Mouse (Mus musculus): ENCODE measurements around the gene Olfr1510.
"Not testable (repeated sequence)": the region's sequence is repeated elsewhere in the genome, so short reads cannot be mapped to it uniquely, and the experiment has no call there.

The Olfr1510 gene

DNA sequence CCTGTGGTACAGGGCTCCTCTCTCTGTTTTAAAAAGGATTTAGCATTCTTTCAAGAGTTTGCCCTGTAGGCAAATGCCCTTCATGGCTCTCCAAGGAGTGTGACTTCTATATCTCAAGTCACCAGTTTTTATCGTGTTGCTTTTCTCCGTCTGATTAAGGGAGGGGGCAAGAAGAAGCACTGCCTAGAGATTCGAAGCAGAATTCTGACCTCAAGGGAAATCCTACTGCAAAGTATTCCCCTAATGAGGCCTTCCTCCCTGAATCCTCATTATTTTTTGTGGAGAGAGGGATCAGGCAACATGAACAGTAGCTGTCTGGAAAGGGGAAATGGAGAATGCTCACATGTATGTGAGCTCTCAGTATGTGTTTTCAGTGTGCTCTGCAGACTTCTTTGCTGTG lies at the start of gene Olfr1510:
Olfr1510 (minus strand) TSS at position 101 of the 400 bp plus-strand sequence.
- no peak for DNase-seq (ENCODE audit: low spot score)

DNA sequence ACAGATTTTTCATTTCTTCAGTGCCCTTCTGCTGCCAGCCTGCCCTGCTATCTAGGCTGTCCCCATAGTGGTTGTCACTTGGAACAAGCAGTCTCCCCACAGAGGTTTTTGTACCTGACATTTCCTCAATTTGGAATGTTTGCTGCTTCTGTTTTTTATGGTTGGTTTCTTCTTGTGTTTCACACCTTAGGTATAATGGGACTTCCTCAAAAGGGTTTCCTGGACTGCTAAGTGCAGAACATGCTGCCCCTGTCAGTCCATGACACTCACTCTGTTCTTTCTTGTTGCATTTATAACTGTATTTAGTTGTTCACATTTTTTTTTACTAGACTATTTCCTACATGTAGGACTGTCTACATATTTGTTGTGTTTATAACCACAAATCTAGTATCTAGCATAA lies 47.8 kb upstream of the Olfr1510 start:
- no peak for DNase-seq (ENCODE audit: low spot score)

DNA sequence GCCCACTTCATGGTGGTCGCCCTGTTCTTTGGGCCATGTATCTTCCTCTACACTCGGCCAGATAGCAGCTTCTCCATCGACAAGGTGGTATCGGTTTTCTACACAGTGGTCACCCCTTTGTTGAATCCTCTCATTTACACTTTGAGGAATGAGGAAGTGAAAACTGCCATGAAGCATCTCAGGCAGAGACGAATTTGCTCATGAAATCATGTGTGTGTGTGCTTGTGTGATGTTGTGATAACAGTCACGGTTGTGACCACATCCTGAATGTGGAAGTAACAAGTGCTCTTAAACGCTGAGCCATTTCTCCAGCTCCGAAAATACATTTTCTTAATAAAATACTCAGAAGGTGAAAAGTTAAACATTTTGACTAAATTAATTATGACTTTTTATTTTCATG lies 37.0 kb upstream of the Olfr1510 start:
- DNase-seq (ENCODE audit: low spot score) = no peak

DNA sequence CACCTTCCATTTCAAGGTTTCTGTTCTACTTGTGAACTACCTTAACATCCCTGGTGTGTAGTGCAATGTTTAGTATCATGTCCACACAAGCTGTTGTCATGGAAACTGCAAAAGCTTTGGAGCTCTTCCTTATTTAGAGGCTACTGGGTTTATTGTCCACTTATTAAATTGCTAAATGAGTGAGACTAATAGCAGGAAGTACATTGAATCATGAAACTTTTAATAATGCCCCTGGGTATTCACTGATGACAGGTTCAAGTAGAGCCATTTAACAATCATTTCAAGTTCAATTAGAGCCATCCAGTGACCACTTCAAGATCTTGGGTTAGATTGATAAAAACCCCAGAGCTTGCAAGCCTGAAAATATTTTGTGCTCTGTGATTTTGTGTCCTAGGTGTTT lies 28.5 kb upstream of the Olfr1510 start, which contains the start of gene Olfr1509:
Olfr1509 (plus strand) TSS at position 301 of the 400 bp plus-strand sequence.
- DNase-seq (ENCODE audit: low spot score) = no peak

DNA sequence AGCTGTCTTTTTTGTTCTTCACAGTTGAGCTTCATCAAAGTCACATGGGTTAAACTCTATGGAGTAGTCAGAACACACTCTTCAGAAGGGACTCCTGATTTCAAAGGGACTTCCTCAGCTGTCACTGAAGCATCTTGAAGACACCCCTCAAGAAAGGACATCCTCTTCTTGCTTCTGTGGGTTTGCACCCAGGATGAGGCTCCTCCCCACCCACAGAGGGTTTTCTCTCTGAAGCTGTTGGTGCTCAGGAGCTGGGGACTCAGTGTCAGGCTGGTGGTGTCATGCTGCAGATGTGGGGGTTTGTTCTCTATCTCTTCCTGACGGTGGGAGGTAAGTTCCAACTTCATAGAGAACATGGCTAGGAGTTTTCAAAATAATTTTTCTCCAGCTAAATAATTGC lies 13.5 kb upstream of the Olfr1510 start:
- DNase-seq (ENCODE audit: low spot score) = no peak

DNA sequence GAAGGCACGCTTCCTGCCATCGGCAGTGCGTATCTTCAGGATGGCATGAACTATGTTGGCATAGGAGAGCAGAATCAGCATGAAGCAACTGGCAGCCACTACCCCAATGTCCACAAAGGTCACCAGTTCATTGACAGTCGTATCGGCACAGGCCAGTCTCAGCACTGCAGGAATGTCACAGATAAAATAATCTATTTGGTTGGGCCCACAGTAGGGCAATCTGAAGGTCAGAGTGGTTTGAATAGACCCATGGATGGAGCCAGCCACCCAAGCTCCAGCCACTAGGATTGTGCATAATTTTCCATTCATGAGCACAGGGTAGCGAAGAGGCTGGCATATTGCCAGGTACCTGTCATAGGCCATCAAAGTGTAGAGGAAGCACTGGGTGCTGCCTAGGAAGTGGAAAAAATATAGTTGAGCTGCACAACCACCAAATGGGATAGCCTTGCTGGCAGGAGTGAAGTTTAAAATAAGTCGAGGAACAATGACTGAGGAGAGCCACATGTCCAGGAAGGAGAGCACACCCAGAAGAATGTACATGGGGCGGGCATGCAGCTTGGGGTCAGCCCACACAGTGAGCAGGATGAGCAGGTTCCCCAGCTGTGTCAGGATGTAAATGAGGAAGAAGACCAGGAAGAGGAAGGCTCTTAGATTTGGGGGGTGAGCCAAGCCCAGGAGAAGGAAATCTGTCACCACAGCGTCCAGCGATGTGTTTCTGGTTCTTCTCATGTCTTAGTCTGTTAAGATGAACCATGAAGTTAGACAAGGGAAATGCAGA lies 3.8 kb downstream of the Olfr1510 start:
- DNase-seq (ENCODE audit: low spot score) = not testable (repeated sequence)

DNA sequence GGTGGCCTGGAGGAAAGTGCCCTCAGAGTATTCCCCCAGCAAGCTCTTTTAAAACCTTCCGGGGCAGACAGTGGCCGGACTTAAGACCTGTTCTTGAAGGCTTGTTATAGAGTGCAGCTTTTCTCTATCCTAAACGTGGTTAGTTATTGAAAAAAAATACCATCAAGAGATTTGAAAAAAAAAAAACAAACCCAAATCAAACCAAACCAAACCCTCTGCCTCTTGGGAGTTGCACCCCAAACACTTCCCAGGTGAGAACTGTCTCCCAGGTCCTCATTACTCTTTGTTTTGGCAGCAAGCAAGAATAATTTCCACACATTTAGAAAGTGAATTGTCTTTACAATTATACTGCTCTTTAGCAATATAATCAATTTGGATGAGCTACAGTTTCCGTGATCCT lies 16.9 kb downstream of the Olfr1510 start, which contains the start of gene Olfr1511:
Olfr1511 (minus strand) TSS at position 101 of the 400 bp plus-strand sequence.
- no peak for DNase-seq (ENCODE audit: low spot score)

DNA sequence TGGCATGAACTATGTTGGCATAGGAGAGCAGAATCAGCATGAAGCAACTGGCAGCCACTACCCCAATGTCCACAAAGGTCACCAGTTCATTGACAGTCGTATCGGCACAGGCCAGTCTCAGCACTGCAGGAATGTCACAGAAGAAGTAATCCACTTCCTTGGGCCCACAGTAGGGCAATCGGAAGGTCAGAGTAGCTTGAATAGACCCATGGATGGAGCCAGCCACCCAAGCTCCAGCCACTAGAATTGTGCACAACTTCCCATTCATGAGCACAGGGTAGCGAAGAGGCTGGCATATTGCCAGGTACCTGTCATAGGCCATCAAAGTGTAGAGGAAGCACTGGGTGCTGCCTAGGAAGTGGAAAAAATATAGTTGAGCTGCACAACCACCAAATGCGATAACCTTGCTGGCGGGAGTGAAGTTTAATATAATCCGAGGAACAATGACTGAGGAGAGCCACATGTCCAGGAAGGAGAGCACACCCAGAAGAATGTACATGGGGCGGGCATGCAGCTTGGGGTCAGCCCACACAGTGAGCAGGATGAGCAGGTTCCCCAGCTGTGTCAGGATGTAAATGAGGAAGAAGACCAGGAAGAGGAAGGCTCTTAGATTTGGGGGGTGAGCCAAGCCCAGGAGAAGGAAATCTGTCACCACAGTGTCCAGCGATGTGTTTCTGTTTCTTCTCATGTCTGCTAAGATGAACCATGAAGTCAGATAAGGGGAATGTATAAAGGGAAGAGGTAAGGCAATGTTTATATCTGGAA lies 23.9 kb downstream of the Olfr1510 start:
- DNase-seq (ENCODE audit: low spot score) = not testable (repeated sequence)

DNA sequence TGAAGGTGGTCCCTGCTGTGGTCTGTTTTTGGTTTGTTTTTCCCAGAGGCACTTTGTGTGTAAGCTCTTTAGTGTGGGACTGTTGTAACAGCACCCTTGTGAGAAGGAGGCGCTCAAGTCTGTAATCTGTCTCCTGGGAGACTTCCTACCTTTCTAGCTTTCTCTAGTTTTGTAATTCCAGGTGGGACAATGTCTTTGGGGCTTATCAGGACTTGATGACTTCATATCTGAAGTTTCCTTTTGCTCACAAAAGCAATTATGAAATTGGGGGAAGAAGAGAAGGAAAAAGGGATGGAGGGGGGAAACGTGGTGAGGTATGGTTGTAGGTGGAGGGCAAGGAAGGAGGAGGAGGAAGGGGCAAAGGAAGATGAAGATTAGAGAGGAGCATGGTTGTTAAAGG lies 35.1 kb downstream of the Olfr1510 start, which contains the start of gene Olfr1512:
Olfr1512 (minus strand) TSS at position 101 of the 400 bp plus-strand sequence.
- no peak for DNase-seq (ENCODE audit: low spot score)

DNA sequence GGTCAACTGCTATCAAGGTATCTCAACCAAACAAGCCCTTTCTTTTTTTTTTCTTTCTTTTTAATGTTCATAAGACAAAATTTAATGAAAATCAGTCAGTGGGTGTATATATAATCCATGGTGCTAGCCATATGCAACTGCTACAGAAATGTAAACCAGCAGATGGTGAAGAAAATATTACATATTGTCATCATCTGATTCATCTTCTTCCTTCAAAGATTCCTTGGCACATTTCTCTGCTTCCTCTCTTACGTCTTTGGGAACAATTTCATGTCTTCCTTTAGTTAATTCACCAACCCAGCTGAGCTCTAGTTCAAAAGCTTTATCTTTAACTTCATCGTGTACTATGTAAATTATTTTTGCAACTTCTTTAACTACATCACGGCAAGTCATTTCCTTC lies 45.4 kb downstream of the Olfr1510 start:
- no peak for DNase-seq (ENCODE audit: low spot score)

Measured in ovary, postnatal 36 days (tissue).